Mouse (Mus musculus) myocyte (in vitro differentiated cells): ENCODE results near the gene Lpp. TPM values are rescaled to one million over a fixed set of nuclear protein-coding genes. Genes with fewer than 3 reads are reported as not detected.

ENCODE experiments used
- H3K27me3 ChIP-seq: one replicate; pipeline ENCODE4 v1.6.1; 2011; ENCODE audit not compliant: control insufficient read depth, insufficient read depth, insufficient read length
- H3K36me3 ChIP-seq: one replicate; pipeline ENCODE4 v1.6.1; 2011; ENCODE audit not compliant: control insufficient read depth, insufficient read depth
- H3K4me2 ChIP-seq: one replicate; pipeline ENCODE4 v1.6.1; 2011; ENCODE audit warnings: low read depth, control low read depth
- H3K4me3 ChIP-seq: one replicate; pipeline ENCODE4 v1.5.1; 2011; ENCODE audit warnings: mild to moderate bottlenecking, control low read depth, moderate library complexity
- H3K79me2 ChIP-seq: one replicate; pipeline ENCODE4 v1.6.1; 2011; ENCODE audit not compliant: control insufficient read depth, insufficient read depth
- H3ac ChIP-seq: one replicate; pipeline ENCODE4 v1.6.1; 2011; ENCODE audit not compliant: control insufficient read depth, insufficient read length
- CEBPB ChIP-seq: IDR thresholded peaks from 2 replicates; pipeline ENCODE4 v1.6.1; 2011; ENCODE audit warnings: mild to moderate bottlenecking, moderate library complexity; ENCODE audit not compliant: poor library complexity, insufficient read depth, severe bottlenecking
- E2F4 ChIP-seq: IDR thresholded peaks from one replicate; pipeline ENCODE4 v1.6.1; 2011; ENCODE audit warnings: mild to moderate bottlenecking, control low read depth, moderate library complexity; ENCODE audit not compliant: insufficient read depth
- MAX ChIP-seq: IDR thresholded peaks from one replicate; pipeline ENCODE4 v1.6.1; 2011; ENCODE audit warnings: low read depth, mild to moderate bottlenecking, control low read depth
- MYOD1 ChIP-seq, 3 experiments: IDR thresholded peaks; one replicate each; pipeline ENCODE4 v1.6.1; 2011; ENCODE audit warnings: control low read depth in 2 of 3, low read depth in 2 of 3, mild to moderate bottlenecking in 2 of 3, moderate library complexity in 1 of 3; ENCODE audit not compliant: insufficient read length in 2 of 3, control insufficient read depth in 1 of 3
- MYOG ChIP-seq, 3 experiments: IDR thresholded peaks; one replicate each; pipeline ENCODE4 v1.6.1; 2011; ENCODE audit warnings: control low read depth in 2 of 3, low read depth in 2 of 3, mild to moderate bottlenecking in 2 of 3; ENCODE audit not compliant: insufficient read length in 2 of 3, control insufficient read depth in 1 of 3, insufficient read depth in 1 of 3
- POLR2A ChIP-seq: IDR thresholded peaks from one replicate; pipeline ENCODE4 v1.6.1; 2011; ENCODE audit warnings: low read depth, mild to moderate bottlenecking, control low read depth, moderate library complexity; ENCODE audit not compliant: insufficient read length
- POLR2AphosphoS2 ChIP-seq: IDR thresholded peaks from one replicate; pipeline ENCODE4 v1.6.1; 2011; ENCODE audit warnings: low read depth, control low read depth; ENCODE audit not compliant: insufficient read length
- REST ChIP-seq: IDR thresholded peaks from one replicate; pipeline ENCODE4 v1.6.1; 2011; ENCODE audit warnings: mild to moderate bottlenecking, control low read depth, moderate library complexity; ENCODE audit not compliant: insufficient read depth, insufficient read length
- SRF ChIP-seq: IDR thresholded peaks from one replicate; pipeline ENCODE4 v1.6.1; 2011; ENCODE audit warnings: low read depth; ENCODE audit not compliant: control insufficient read depth, insufficient read length
- TCF12 ChIP-seq: IDR thresholded peaks from one replicate; pipeline ENCODE4 v1.6.1; 2011; ENCODE audit warnings: mild to moderate bottlenecking, control low read depth; ENCODE audit not compliant: poor library complexity, insufficient read depth, severe bottlenecking
- TCF3 ChIP-seq: IDR thresholded peaks from one replicate; pipeline ENCODE4 v1.6.1; 2011; ENCODE audit warnings: low read depth, control low read depth; ENCODE audit not compliant: insufficient read length
- USF1 ChIP-seq: IDR thresholded peaks from one replicate; pipeline ENCODE4 v1.6.1; 2011; ENCODE audit warnings: low read depth, mild to moderate bottlenecking, control low read depth, moderate library complexity
- polyA plus RNA-seq: library from polyadenylated mRNA; unstranded; fragments of >200 nt; fragmentation: generic; extraction: Trizol; gene quantifications from one replicate; pipeline ENCODE4 v1.2.1, GENCODE M21; 2012; ENCODE audit warnings: missing spikeins

The Lpp gene
- polyA plus RNA-seq, 1 experiment, result 4.8 TPM

- no peak for TF ChIP-seq MYOD1 (IDR thresholded peaks at IDR 0.05; ENCODE audit: control insufficient read depth in 1 of 3, insufficient read length in 2 of 3, low read depth in 2 of 3)
- TF ChIP-seq TCF12, result no peak
- no peak for TF ChIP-seq TCF3
- TF ChIP-seq SRF, result no peak
- TF ChIP-seq MYOG (IDR thresholded peaks at IDR 0.05; ENCODE audit: control insufficient read depth in 1 of 3, insufficient read depth in 1 of 3, insufficient read length in 2 of 3, low read depth in 2 of 3), result no peak
- TF ChIP-seq POLR2A, result no peak
- TF ChIP-seq MAX, result no peak
- no peak for TF ChIP-seq USF1
- no peak for TF ChIP-seq POLR2AphosphoS2
- no peak for TF ChIP-seq CEBPB
- TF ChIP-seq E2F4, result no peak
- TF ChIP-seq REST, result no peak
- H3K27me3 ChIP-seq, result no peaks in the 10 kb centered on the region
- H3K4me3 ChIP-seq, result no peak overlapping the region
- no peak overlapping the region for H3ac ChIP-seq
- H3K36me3 ChIP-seq, result no peaks in the 10 kb centered on the region
- H3K4me2 ChIP-seq, result no peak overlapping the region
- H3K79me2 ChIP-seq, result no peaks in the 10 kb centered on the region
Observed at GRCm38 (mm10) chr16:24990331-24990730, 597.0 kb downstream of the Lpp start.

GRCm38 (mm10) chr16:24991059-24991541 lies 597.8 kb downstream of the Lpp start:
- no peaks in the 10 kb centered on the region for H3K79me2 ChIP-seq
- no peak overlapping the region for H3ac ChIP-seq
- no peak overlapping the region for H3K4me3 ChIP-seq
- H3K4me2 ChIP-seq, result no peak overlapping the region
- H3K27me3 ChIP-seq, result no peaks in the 10 kb centered on the region
- no peak for TF ChIP-seq MYOG (IDR thresholded peaks at IDR 0.05; ENCODE audit: control insufficient read depth in 1 of 3, insufficient read depth in 1 of 3, insufficient read length in 2 of 3, low read depth in 2 of 3)
- no peak for TF ChIP-seq E2F4
- no peak for TF ChIP-seq POLR2A
- no peak for TF ChIP-seq TCF3
- TF ChIP-seq REST, result no peak
- TF ChIP-seq MAX, result no peak
- no peak for TF ChIP-seq POLR2AphosphoS2
- TF ChIP-seq SRF, result no peak
- TF ChIP-seq CEBPB, result no peak
- TF ChIP-seq USF1, result no peak
- no peak for TF ChIP-seq TCF12
- no peak for TF ChIP-seq MYOD1 (IDR thresholded peaks at IDR 0.05; ENCODE audit: control insufficient read depth in 1 of 3, insufficient read length in 2 of 3, low read depth in 2 of 3)
- H3K36me3 ChIP-seq, result no peaks in the 10 kb centered on the region

GRCm38 (mm10) chr16:24991995-24992394 lies 598.7 kb downstream of the Lpp start:
- no peaks in the 10 kb centered on the region for H3K79me2 ChIP-seq
- H3ac ChIP-seq, result no peak overlapping the region
- no peaks in the 10 kb centered on the region for H3K36me3 ChIP-seq
- no peaks in the 10 kb centered on the region for H3K27me3 ChIP-seq
- no peak overlapping the region for H3K4me3 ChIP-seq
- TF ChIP-seq MAX (no peak), MYOD1 (IDR thresholded peaks at IDR 0.05; ENCODE audit: control insufficient read depth in 1 of 3, insufficient read length in 2 of 3, low read depth in 2 of 3) (no peak), POLR2A (no peak), SRF (no peak), USF1 (no peak), POLR2AphosphoS2 (no peak), REST (no peak), MYOG (IDR thresholded peaks at IDR 0.05; ENCODE audit: control insufficient read depth in 1 of 3, insufficient read depth in 1 of 3, insufficient read length in 2 of 3, low read depth in 2 of 3) (no peak), TCF12 (no peak), E2F4 (no peak), TCF3 (no peak), CEBPB (no peak)
- no peak overlapping the region for H3K4me2 ChIP-seq

- Histone ChIP-seq H3K79me2 (no peaks in the 10 kb centered on the region), H3K27me3 (no peaks in the 10 kb centered on the region), H3K4me3 (no peak overlapping the region), H3K36me3 (no peaks in the 10 kb centered on the region), H3ac (no peak overlapping the region), H3K4me2 (no peak overlapping the region)
- TF ChIP-seq REST (no peak), MAX (no peak), TCF12 (no peak), MYOD1 (IDR thresholded peaks at IDR 0.05; ENCODE audit: control insufficient read depth in 1 of 3, insufficient read length in 2 of 3, low read depth in 2 of 3) (no peak), POLR2AphosphoS2 (no peak), USF1 (no peak), CEBPB (no peak), TCF3 (no peak), SRF (no peak), E2F4 (no peak), POLR2A (no peak), MYOG (IDR thresholded peaks at IDR 0.05; ENCODE audit: control insufficient read depth in 1 of 3, insufficient read depth in 1 of 3, insufficient read length in 2 of 3, low read depth in 2 of 3) (no peak)
Observed at GRCm38 (mm10) chr16:24992494-24992893, 599.2 kb downstream of the Lpp start.
